Mouse (Mus musculus) ES-E14 (cell line): ENCODE data around the gene Cntnap2. TPM values are rescaled to one million over a fixed set of nuclear protein-coding genes. Genes with fewer than 3 reads are reported as not detected.

ENCODE experiments used
- DNase-seq: peaks from one replicate; pipeline ENCODE4 v3.0.0-alpha.2; 2013; ENCODE audit warnings: low read depth, low spot score
- H3K27ac ChIP-seq: 2 replicates; pipeline ENCODE4 v1.5.1; 2012; ENCODE audit warnings: low read depth, mild to moderate bottlenecking, low read length, moderate library complexity, mixed read lengths; ENCODE audit not compliant: poor library complexity, insufficient read depth, severe bottlenecking
- H3K36me3 ChIP-seq: 2 replicates; pipeline ENCODE4 v1.6.1; 2012; ENCODE audit warnings: mild to moderate bottlenecking, low read length, moderate library complexity, mixed read lengths; ENCODE audit not compliant: control insufficient read depth, poor library complexity, insufficient read depth, severe bottlenecking
- H3K4me1 ChIP-seq, 2 experiments: fragments of 150-350 bp in 1 of 2; sonication (generic) in 1 of 2; 2 replicates each; pipeline ENCODE4 v1.6.1; 2012; ENCODE audit warnings: low read length in 2 of 2, mild to moderate bottlenecking in 1 of 2, mixed read lengths in 1 of 2; ENCODE audit not compliant: control insufficient read depth in 2 of 2, insufficient read depth in 2 of 2, poor library complexity in 1 of 2
- H3K4me3 ChIP-seq, 2 experiments: fragments of 150-350 bp in 1 of 2; sonication (generic) in 1 of 2; 2 replicates each; pipeline ENCODE4 v1.5.1; 2012; ENCODE audit warnings: low read length in 2 of 2, low read depth in 1 of 2, mild to moderate bottlenecking in 1 of 2, mixed read lengths in 1 of 2; ENCODE audit not compliant: insufficient read depth in 1 of 2, poor library complexity in 1 of 2, severe bottlenecking in 1 of 2
- H3K9ac ChIP-seq: 2 replicates; pipeline ENCODE4 v1.6.1; 2012; ENCODE audit warnings: low read depth, mild to moderate bottlenecking, low read length, mixed read lengths; ENCODE audit not compliant: poor library complexity, insufficient read depth, severe bottlenecking
- H3K9me3 ChIP-seq: fragments of 150-350 bp; sonication (generic); 2 replicates; pipeline ENCODE4 v1.6.1; 2012; ENCODE audit warnings: low read depth, mild to moderate bottlenecking, low read length; ENCODE audit not compliant: control insufficient read depth, insufficient read depth
- CHD2 ChIP-seq: IDR thresholded peaks from 2 replicates; pipeline ENCODE4 v1.6.1; 2014; ENCODE audit warnings: mild to moderate bottlenecking, low read depth, low read length, inconsistent platforms
- HCFC1 ChIP-seq: IDR thresholded peaks from 2 replicates; pipeline ENCODE4 v1.6.1; 2012; ENCODE audit warnings: low read length, inconsistent platforms, borderline replicate concordance; ENCODE audit not compliant: insufficient read depth
- MAFK ChIP-seq: IDR thresholded peaks from 2 replicates; pipeline ENCODE4 v1.6.1; 2014; ENCODE audit warnings: mild to moderate bottlenecking, low read depth, low read length, inconsistent platforms; ENCODE audit not compliant: insufficient read depth
- ZC3H11A ChIP-seq: IDR thresholded peaks from 2 replicates; pipeline ENCODE4 v1.6.1; 2012; ENCODE audit warnings: low read depth, mild to moderate bottlenecking, inconsistent platforms, low read length, borderline replicate concordance
- ZNF384 ChIP-seq: IDR thresholded peaks from 2 replicates; pipeline ENCODE4 v1.6.1; 2012; ENCODE audit warnings: low read depth, low read length, inconsistent platforms
- in situ Hi-C, 2 experiments: fragments of 600-800 bp; cut with MboI; formaldehyde crosslinking; loops; one replicate each; pipeline ENCODE4 v1.15.1; 2025; ENCODE audit warnings: low sequenced_read_pairs in 2 of 2, inconsistent platforms in 1 of 2; ENCODE audit not compliant: unreplicated experiment in 2 of 2
- total RNA-seq: library from RNA; depleted of rRNA; stranded (reverse); fragments of 300-350 nt; gene quantifications from 2 replicates; pipeline ENCODE4 v1.2.3, GENCODE M21; 2012

The Cntnap2 gene
- total RNA-seq, 1 experiment = 7.9 TPM

GRCm38 (mm10) chr6:46563470-46563869 is 1504.3 kb downstream of the Cntnap2 start:
- DNase-seq = no peak
- H3K4me1 ChIP-seq = no peaks in the 10 kb centered on the region
- in situ Hi-C loops = no loop called here
- no peaks in the 10 kb centered on the region for H3K9me3 ChIP-seq
- H3K27ac ChIP-seq = no peak overlapping the region
- no peak overlapping the region for H3K9ac ChIP-seq
- no peak overlapping the region for H3K4me3 ChIP-seq
- H3K36me3 ChIP-seq = no peaks in the 10 kb centered on the region
- no peak for TF ChIP-seq HCFC1
- TF ChIP-seq ZNF384 = no peak
- TF ChIP-seq MAFK = no peak
- TF ChIP-seq CHD2 = no peak
- TF ChIP-seq ZC3H11A = no peak

GRCm38 (mm10) chr6:46575055-46575454 is 1515.9 kb downstream of the Cntnap2 start:
- no peaks in the 10 kb centered on the region for H3K4me1 ChIP-seq
- H3K36me3 ChIP-seq = no peaks in the 10 kb centered on the region
- no peak for DNase-seq
- no peak overlapping the region for H3K4me3 ChIP-seq
- no peak overlapping the region for H3K9ac ChIP-seq
- no peak overlapping the region for H3K27ac ChIP-seq
- TF ChIP-seq CHD2 (no peak), MAFK (no peak), ZNF384 (no peak), HCFC1 (no peak), ZC3H11A (no peak)
- no peaks in the 10 kb centered on the region; the same call in 1 of the 2 replicates for H3K9me3 ChIP-seq
- in situ Hi-C loops = no loop called here

GRCm38 (mm10) chr6:46612365-46612764 is 1553.2 kb downstream of the Cntnap2 start:
- H3K9ac ChIP-seq = no peak overlapping the region
- no peak overlapping the region for H3K4me3 ChIP-seq
- H3K9me3 ChIP-seq = no peaks in the 10 kb centered on the region
- no peaks in the 10 kb centered on the region for H3K4me1 ChIP-seq
- no peaks in the 10 kb centered on the region for H3K36me3 ChIP-seq
- no peak overlapping the region for H3K27ac ChIP-seq
- TF ChIP-seq ZNF384 = no peak
- TF ChIP-seq ZC3H11A = no peak
- TF ChIP-seq MAFK = no peak
- TF ChIP-seq HCFC1 = no peak
- TF ChIP-seq CHD2 = no peak
- in situ Hi-C loops = no loop called here
- DNase-seq = no peak

GRCm38 (mm10) chr6:46612872-46613271 is 1553.7 kb downstream of the Cntnap2 start:
- no peak overlapping the region for H3K4me3 ChIP-seq

GRCm38 (mm10) chr6:46669018-46669417 is 1609.9 kb downstream of the Cntnap2 start:
- Histone ChIP-seq H3K27ac (no peak overlapping the region), H3K9me3 (no peaks in the 10 kb centered on the region), H3K4me3 (no peak overlapping the region), H3K9ac (no peak overlapping the region), H3K36me3 (no peaks in the 10 kb centered on the region), H3K4me1 (no peaks in the 10 kb centered on the region)
- TF ChIP-seq ZC3H11A = no peak
- TF ChIP-seq MAFK = no peak
- TF ChIP-seq ZNF384 = no peak
- TF ChIP-seq CHD2 = no peak
- TF ChIP-seq HCFC1 = no peak
- in situ Hi-C loops = no loop called here
- no peak for DNase-seq

More at GRCm38 (mm10) chr6:46612872-46613271, 1553.7 kb downstream of the Cntnap2 start:
- Histone ChIP-seq H3K4me1 (no peaks in the 10 kb centered on the region), H3K36me3 (no peaks in the 10 kb centered on the region), H3K9me3 (no peaks in the 10 kb centered on the region), H3K27ac (no peak overlapping the region), H3K9ac (no peak overlapping the region)
- in situ Hi-C loops = no loop called here
- TF ChIP-seq ZC3H11A = no peak
- no peak for TF ChIP-seq HCFC1
- TF ChIP-seq MAFK = no peak
- TF ChIP-seq CHD2 = no peak
- TF ChIP-seq ZNF384 = no peak
- DNase-seq = no peak
